Mouse (Mus musculus): ENCODE measurements around the gene Nme3.

The Nme3 gene

DNA sequence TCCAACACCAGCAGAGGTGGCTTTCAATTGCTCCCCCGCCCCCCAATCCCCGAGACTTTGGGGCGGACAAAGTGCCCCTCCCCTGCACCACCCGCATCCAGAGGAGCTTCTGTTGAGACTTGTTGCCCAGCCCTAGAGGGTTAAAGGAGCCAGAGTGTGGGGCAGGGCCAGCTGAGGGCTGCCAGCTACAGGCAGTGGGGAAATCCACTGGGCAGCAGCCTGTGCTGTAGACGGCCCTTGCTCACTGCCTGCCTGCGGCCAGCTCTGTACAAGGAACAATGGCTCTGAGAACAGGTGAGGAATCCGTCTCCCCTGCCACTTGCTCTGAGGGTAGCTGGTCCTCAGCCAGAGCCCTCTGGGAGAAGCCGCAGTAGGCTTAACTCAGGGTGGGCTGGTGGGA lies 17.8 kb upstream of the Nme3 start:
- DNase-seq (ENCODE audit: low spot score in 2 of 2), result no peak

- no peak for DNase-seq (ENCODE audit: low spot score in 2 of 2)
Observed at GRCm38 (mm10) chr17:24881738-24882440, 14.4 kb upstream of the Nme3 start.

GRCm38 (mm10) chr17:24884391-24884790 lies 11.9 kb upstream of the Nme3 start:
- DNase-seq (ENCODE audit: low spot score in 2 of 2), result no peak

GRCm38 (mm10) chr17:24885356-24886133 lies 10.8 kb upstream of the Nme3 start:
- DNase-seq (ENCODE audit: low spot score in 2 of 2), result peak in 1 of 2 experiments; percentile 63

DNA sequence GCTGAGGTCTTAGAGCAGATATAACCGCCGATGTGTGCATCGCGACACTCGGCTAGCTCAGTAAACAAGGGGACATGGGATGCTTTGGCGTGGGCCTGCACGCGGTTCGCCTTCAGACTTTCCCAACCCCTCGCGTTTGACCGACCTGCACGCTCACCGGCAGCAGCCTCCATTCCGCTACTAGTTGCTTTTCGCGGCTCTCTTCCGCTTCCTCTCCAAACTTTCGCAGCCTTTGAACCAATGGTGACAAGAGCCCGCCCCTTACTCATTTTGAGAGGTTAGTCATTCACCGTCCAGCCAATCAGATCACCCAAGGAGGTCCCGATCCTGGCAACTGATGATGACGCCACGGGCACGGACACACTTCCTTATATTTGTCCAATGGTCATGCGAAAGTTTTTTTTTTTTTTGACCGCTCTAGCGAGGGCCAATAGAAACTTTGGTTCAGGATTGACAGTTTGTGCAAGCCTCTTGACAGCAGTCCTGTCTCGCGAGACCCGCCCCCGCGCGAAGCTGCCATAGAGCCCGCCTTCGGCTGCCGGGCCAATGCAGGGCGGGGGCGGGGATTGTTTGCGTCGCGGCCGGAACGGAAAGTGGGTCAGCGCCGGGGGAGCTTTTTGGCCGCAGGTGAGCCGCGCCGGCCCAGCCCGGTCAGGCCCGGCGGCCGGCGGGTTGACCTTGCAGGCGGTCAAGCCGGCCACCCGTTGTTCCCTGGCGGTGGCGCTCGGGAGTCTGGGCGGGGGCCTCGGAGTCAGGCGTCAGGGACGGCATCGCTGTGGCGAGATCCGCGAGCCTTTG lies 10.0 kb upstream of the Nme3 start, which contains the start of the genes Nubp2 and Spsb3:
Nubp2 (minus strand) TSS at position 216 of the 798 bp plus-strand sequence.
Spsb3 (plus strand) TSS at position 510 of the 798 bp plus-strand sequence.
- peak; percentile 99 to 100 for DNase-seq (ENCODE audit: low spot score in 2 of 2)

GRCm38 (mm10) chr17:24886932-24887271 lies 9.4 kb upstream of the Nme3 start:
- no peak for DNase-seq (ENCODE audit: low spot score in 2 of 2)

GRCm38 (mm10) chr17:24887291-24888080 lies 8.8 kb upstream of the Nme3 start:
- peak in 1 of 2 experiments; percentile 42 for DNase-seq (ENCODE audit: low spot score in 2 of 2)

DNA sequence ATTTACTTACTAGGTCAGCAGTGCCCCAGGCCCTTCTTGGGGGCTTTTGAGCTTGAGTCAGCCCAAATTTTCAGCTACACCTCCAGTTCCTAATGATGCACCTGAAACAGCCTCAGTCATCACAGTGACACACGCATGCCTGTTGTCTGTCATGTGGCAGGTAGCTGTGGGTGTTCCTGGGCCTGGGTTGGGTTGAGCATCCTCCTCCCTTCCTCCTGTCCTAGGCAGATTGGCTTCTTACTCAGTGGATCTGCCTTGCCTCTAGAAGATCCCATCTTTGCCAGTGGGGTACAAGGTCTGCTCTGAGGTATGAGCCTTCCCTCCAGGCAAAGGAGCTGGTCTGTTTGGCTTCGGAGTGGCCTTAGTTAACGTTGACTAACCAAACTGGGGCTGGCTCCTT lies 7.4 kb upstream of the Nme3 start:
- peak in 1 of 2 experiments; percentile 17 for DNase-seq (ENCODE audit: low spot score in 2 of 2)

DNA sequence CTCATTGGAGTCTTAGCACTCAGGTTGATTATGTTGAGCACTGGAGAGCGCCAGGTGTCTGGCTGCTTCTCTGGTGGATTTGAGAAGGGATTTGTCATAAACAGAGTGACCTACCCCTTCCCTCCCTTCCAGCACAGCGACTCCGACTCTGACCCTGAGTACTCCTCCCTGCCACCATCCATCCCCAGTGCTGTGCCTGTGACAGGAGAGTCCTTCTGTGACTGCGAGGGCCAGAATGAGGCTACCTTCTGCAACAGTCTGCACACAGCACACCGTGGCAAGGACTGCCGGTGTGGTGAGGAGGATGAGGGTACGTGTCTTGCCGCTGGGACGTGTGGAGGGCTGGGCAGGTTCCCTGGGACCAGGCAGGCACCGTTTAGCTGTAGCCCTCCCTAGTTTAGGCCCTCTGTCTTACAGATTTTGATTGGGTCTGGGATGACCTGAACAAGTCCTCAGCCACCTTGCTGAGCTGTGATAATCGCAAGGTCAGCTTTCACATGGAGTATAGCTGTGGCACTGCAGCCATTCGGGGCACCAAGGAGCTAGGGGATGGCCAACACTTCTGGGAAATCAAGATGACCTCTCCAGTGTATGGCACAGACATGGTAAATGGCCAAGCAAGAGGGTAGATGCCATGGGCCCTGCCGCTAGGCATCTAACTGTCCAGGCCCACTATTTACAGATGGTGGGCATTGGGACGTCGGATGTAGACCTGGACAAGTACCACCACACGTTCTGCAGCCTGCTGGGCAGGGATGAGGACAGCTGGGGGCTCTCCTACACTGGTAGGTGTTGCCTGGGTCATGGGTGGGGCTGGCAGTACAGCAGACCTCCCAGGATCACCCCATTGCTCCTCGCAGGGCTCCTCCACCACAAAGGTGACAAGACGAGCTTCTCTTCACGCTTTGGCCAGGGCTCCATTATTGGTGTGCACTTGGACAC lies 5.9 kb upstream of the Nme3 start:
- peak in 1 of 2 experiments; percentile 48 for DNase-seq (ENCODE audit: low spot score in 2 of 2)

DNA sequence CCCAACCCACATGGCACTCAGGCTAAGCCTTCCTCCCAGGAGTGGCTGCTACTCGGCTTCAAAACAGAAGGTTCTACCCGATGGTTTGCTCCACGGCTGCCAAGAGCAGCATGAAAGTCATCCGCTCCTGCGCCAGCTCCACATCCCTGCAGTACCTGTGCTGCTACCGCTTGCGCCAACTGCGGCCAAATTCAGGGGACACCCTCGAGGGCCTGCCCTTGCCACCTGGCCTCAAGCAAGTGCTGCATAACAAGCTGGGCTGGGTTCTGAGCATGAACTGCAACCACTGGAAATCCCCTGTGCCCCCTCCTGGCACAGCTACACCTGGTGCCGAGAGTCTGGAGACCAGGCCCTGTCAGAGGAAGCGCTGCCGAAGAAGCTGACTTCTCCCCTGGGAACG lies 5.0 kb upstream of the Nme3 start:
- peak; percentile 19 to 53 for DNase-seq (ENCODE audit: low spot score in 2 of 2)

DNA sequence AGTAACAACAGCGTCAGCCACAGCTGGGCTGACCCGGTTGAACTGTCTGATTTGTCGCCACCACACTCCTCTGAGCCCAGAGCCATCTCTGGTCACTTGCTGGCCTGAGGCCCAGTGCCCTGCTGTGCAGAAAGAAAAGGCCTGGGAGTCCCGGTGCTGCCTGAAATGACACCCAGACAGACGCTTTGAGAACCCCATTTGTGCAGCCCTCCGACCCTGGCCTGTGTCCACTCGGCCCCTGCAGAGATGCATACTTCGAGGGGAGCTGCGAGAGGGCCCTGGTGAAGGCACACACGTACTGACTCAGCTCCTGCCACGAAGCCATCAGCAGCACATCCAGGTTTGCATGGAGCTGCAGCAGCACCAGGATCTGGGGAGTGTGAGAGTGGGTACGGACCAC lies 3.5 kb upstream of the Nme3 start:
- no peak for DNase-seq (ENCODE audit: low spot score in 2 of 2)

GRCm38 (mm10) chr17:24893276-24893675 lies 3.0 kb upstream of the Nme3 start:
- DNase-seq (ENCODE audit: low spot score in 2 of 2), result peak in 1 of 2 experiments; percentile 40

- DNase-seq (ENCODE audit: low spot score in 2 of 2), result no peak
Observed at GRCm38 (mm10) chr17:24894061-24894994, 2.0 kb upstream of the Nme3 start.

GRCm38 (mm10) chr17:24894995-24895547 lies 1.2 kb upstream of the Nme3 start, which contains the start of the genes Eme2 and Mrps34:
Gene Eme2, minus strand, starts transcription at chr17:24895087.
Gene Mrps34, plus strand, starts transcription at chr17:24895116.
- peak; percentile 91 to 92 for DNase-seq (ENCODE audit: low spot score in 2 of 2)

- DNase-seq (ENCODE audit: low spot score in 2 of 2), result peak in 1 of 2 experiments; percentile 42
Observed at GRCm38 (mm10) chr17:24895571-24896240, 594 bp upstream of the Nme3 start.

GRCm38 (mm10) chr17:24896993-24897269 lies 631 bp downstream of the Nme3 start:
- no peak for DNase-seq (ENCODE audit: low spot score in 2 of 2)

- no peak for DNase-seq (ENCODE audit: low spot score in 2 of 2)
Observed at GRCm38 (mm10) chr17:24897600-24897999, 1.3 kb downstream of the Nme3 start.
